35 mouse cellular contexts compared by ENCODE assay signal in genomic region chr12:32870815-32871214, GRCm38 (mm10).
"Had no signal": no experiment of that assay in that cellular context is flagged by ENCODE, and none has a peak within 500 bp of the region (broad histone marks: within the 10 kb centered on the region; RNA-seq: fewer than 3 reads in every experiment).

No protein-coding gene starts in this region.

- H3K36me3 ChIP-seq: heart, embryonic 10.5 days; heart, embryonic 12.5 days; heart, embryonic 13.5 days; heart, embryonic 15.5 days; hindbrain, embryonic 10.5 days; hindbrain, embryonic 12.5 days; hindbrain, embryonic 13.5 days; hindbrain, embryonic 15.5 days; intestine, embryonic 15.5 days; kidney, embryonic 15.5 days had no signal

- H3K4me1 ChIP-seq: heart, embryonic 10.5 days; heart, embryonic 12.5 days; heart, embryonic 13.5 days; heart, embryonic 15.5 days; hindbrain, embryonic 10.5 days; hindbrain, embryonic 12.5 days; hindbrain, embryonic 13.5 days; hindbrain, embryonic 15.5 days; intestine, embryonic 15.5 days; kidney, embryonic 15.5 days had no signal

- ATAC-seq: hindbrain, embryonic 16.5 days; hindbrain, postnatal 0 days; inflammation-experienced regulatory T-cells, adult 6 months; intestine, embryonic 15.5 days; intestine, embryonic 16.5 days; intestine, postnatal 0 days had no signal

- H3K27me3 ChIP-seq: heart, embryonic 12.5 days; heart, embryonic 13.5 days; heart, embryonic 15.5 days; hindbrain, embryonic 12.5 days; hindbrain, embryonic 13.5 days; hindbrain, embryonic 15.5 days; intestine, embryonic 15.5 days; kidney, embryonic 15.5 days had no signal

- H3K4me3 ChIP-seq: heart, embryonic 10.5 days; heart, embryonic 12.5 days; heart, embryonic 13.5 days; heart, embryonic 15.5 days; hindbrain, embryonic 10.5 days; hindbrain, embryonic 12.5 days; hindbrain, embryonic 13.5 days; hindbrain, embryonic 15.5 days; intestine, embryonic 15.5 days; kidney, embryonic 15.5 days; layer of hippocampus, adult 2 months had no signal

- DNase-seq: heart, postnatal 10 days; heart, postnatal 14 days; heart, postnatal 36 days; heart, postnatal 4 days; kidney, adult 11 months; kidney, adult 18-20 months; kidney, adult 2 months; kidney, adult 8-10 months; kidney, adult 9 months; kidney, postnatal 10 days; kidney, postnatal 14 days; kidney, postnatal 25 days; kidney, postnatal 36 days; kidney, postnatal 4 days; layer of hippocampus, adult 9-11 months; layer of hippocampus, postnatal 36 days had no signal

- H3K9ac ChIP-seq: heart, embryonic 12.5 days; heart, embryonic 13.5 days; heart, embryonic 15.5 days; hindbrain, embryonic 12.5 days; hindbrain, embryonic 13.5 days; hindbrain, embryonic 14.5 days; hindbrain, embryonic 15.5 days; intestine, embryonic 15.5 days; kidney, embryonic 15.5 days had no signal

- H3K27ac ChIP-seq: heart, embryonic 10.5 days; heart, embryonic 13.5 days; heart, embryonic 15.5 days; hindbrain, embryonic 10.5 days; hindbrain, embryonic 12.5 days; hindbrain, embryonic 13.5 days; hindbrain, embryonic 14.5 days; hindbrain, embryonic 15.5 days; hindbrain, postnatal 0 days; intestine, embryonic 15.5 days; kidney, embryonic 15.5 days; kidney, postnatal 0 days; layer of hippocampus, adult 2 months had no signal

- H3K9me3 ChIP-seq: heart, embryonic 10.5 days; heart, embryonic 12.5 days; heart, embryonic 13.5 days; heart, embryonic 15.5 days; hindbrain, embryonic 10.5 days; hindbrain, embryonic 12.5 days; hindbrain, embryonic 13.5 days; hindbrain, embryonic 15.5 days; intestine, embryonic 15.5 days; kidney, embryonic 15.5 days had no signal

- H3K4me2 ChIP-seq: heart, embryonic 11.5 days; heart, embryonic 12.5 days; heart, embryonic 13.5 days; heart, embryonic 15.5 days; hindbrain, embryonic 12.5 days; hindbrain, embryonic 13.5 days; hindbrain, embryonic 14.5 days; hindbrain, embryonic 15.5 days; intestine, embryonic 15.5 days; kidney, embryonic 15.5 days had no signal
